Mouse (Mus musculus): Measurements from ENCODE around the gene Syp.
A peak's percentile ranks its signal among the peaks of the same experiment; 100 is the strongest.

Gene Syp

GRCm38 (mm10) chrX:7638401-7639091 is at the start of gene Syp:
Gene Syp (plus strand): TSS chrX:7638471.
- DNase-seq (ENCODE audit: low spot score in 2 of 2) = peak; percentile 67 to 86

- no peak for DNase-seq (ENCODE audit: low spot score in 2 of 2)
Measured at GRCm38 (mm10) chrX:7595371-7595770, 42.9 kb upstream of the Syp start.

- no peak for DNase-seq (ENCODE audit: low spot score in 2 of 2)
Measured at GRCm38 (mm10) chrX:7604004-7604403, 34.3 kb upstream of the Syp start.

- peak; percentile 67 to 85 for DNase-seq (ENCODE audit: low spot score in 2 of 2)
Measured at GRCm38 (mm10) chrX:7604879-7605574, 33.2 kb upstream of the Syp start, which contains the start of gene Ccdc22. Gene Ccdc22 (minus strand): TSS chrX:7605517.

GRCm38 (mm10) chrX:7605575-7605941 is 32.7 kb upstream of the Syp start:
- no peak for DNase-seq (ENCODE audit: low spot score in 2 of 2)

- no peak for DNase-seq (ENCODE audit: low spot score in 2 of 2)
Measured at GRCm38 (mm10) chrX:7606783-7607182, 31.5 kb upstream of the Syp start, which contains the start of gene Cacna1f. Gene Cacna1f (plus strand): TSS chrX:7607083.

- DNase-seq (ENCODE audit: low spot score in 2 of 2) = peak in 1 of 2 experiments; percentile 16
Measured at GRCm38 (mm10) chrX:7610035-7610434, 28.2 kb upstream of the Syp start.

GRCm38 (mm10) chrX:7610536-7611258 is 27.6 kb upstream of the Syp start:
- peak in 1 of 2 experiments; percentile 32 for DNase-seq (ENCODE audit: low spot score in 2 of 2)

- DNase-seq (ENCODE audit: low spot score in 2 of 2) = no peak
Measured at GRCm38 (mm10) chrX:7617889-7618551, 20.3 kb upstream of the Syp start.

- DNase-seq (ENCODE audit: low spot score in 2 of 2) = no peak
Measured at GRCm38 (mm10) chrX:7632560-7632959, 5.7 kb upstream of the Syp start.

GRCm38 (mm10) chrX:7635101-7635500 is 3.2 kb upstream of the Syp start:
- DNase-seq (ENCODE audit: low spot score in 2 of 2) = peak; percentile 51 to 72

GRCm38 (mm10) chrX:7639536-7640325 is 1.5 kb downstream of the Syp start:
- DNase-seq (ENCODE audit: low spot score in 2 of 2) = peak in 1 of 2 experiments; percentile 32

GRCm38 (mm10) chrX:7640785-7641184 is 2.5 kb downstream of the Syp start:
- no peak for DNase-seq (ENCODE audit: low spot score in 2 of 2)

- peak; percentile 56 to 92 for DNase-seq (ENCODE audit: low spot score in 2 of 2)
Measured at GRCm38 (mm10) chrX:7645349-7645748, 7.1 kb downstream of the Syp start.

GRCm38 (mm10) chrX:7648671-7649304 is 10.5 kb downstream of the Syp start:
- DNase-seq (ENCODE audit: low spot score in 2 of 2) = peak; percentile 65 to 72

GRCm38 (mm10) chrX:7657221-7657639 is 19.0 kb downstream of the Syp start, which contains the start of gene Prickle3:
Gene Prickle3 (plus strand): TSS chrX:7657260.
- no peak for DNase-seq (ENCODE audit: low spot score in 2 of 2)

GRCm38 (mm10) chrX:7658031-7658784 is 19.9 kb downstream of the Syp start:
- DNase-seq (ENCODE audit: low spot score in 2 of 2) = no peak

GRCm38 (mm10) chrX:7658785-7659589 is 20.7 kb downstream of the Syp start:
- DNase-seq (ENCODE audit: low spot score in 2 of 2) = no peak

GRCm38 (mm10) chrX:7661086-7661485 is 22.8 kb downstream of the Syp start:
- no peak for DNase-seq (ENCODE audit: low spot score in 2 of 2)

All from left cerebral cortex, adult 9 months (tissue).